Mouse (Mus musculus): ENCODE data around the gene Recql5. TPM values are rescaled to one million over a fixed set of nuclear protein-coding genes. Genes with fewer than 3 reads are reported as not detected.

Gene Recql5
- 10 to 100 TPM; 20.4 to 22.1 TPM for total RNA-seq (2021)

DNA sequence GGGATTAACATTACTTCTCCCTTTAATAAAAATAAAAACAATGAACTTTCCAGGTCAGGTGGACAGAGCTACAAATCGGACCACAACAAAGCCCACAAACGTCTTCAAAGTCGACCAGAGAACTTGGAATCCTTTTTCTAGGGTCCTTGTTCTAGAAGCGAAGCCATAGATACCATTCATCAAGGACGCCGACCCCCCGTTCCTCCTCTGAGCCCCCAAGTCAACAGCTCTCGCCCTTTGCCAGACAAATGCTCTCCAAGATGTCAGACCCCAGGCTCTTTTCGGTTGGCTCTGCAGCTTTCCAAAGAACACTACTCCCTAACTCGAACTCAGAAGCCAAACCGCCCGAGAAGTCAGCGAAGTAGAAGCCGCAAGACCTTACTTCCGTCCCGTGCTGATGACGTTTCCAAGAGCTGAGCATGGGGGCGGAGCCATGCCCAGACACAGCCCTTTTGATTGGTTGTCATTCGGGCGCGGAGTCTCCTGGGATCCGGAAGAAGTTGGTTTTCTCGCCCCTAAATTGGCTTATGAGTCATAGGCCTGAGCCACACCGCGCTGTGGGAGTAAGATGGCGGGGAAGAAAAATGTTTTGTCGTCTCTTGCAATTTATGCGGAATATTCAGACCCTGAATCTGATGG, at the start of gene Recql5, which contains the start of gene Sap30bp:
Gene Recql5, minus strand, starts transcription at position 370 of the 639 bp plus-strand sequence.
Gene Sap30bp, plus strand, starts transcription at position 175 of the 639 bp plus-strand sequence.
- DNase-seq, result peak; percentile 98
- intact Hi-C loops (cut with DNase I), result no loop called here

DNA sequence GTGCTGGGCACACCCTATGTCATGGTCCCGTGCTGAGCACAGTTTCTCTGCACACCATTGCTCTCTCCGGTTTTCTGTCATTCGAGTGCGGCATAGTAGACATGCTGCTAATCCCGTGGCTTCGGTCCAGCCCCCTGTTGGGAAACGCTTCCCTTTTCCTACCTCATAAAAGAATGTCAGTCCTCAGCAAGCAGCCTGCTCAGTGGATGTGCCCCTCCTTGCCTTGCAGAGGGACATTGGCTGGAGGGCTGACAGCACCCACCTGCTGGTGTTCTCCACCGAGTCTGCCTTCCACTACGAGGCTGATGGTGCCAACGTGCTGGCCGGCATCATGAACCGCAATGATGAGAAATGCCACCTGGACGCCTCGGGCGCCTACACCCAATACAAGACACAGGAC, 49.2 kb upstream of the Recql5 start:
- intact Hi-C loops (cut with DNase I), result no loop called here
- peak; percentile 43 for DNase-seq

DNA sequence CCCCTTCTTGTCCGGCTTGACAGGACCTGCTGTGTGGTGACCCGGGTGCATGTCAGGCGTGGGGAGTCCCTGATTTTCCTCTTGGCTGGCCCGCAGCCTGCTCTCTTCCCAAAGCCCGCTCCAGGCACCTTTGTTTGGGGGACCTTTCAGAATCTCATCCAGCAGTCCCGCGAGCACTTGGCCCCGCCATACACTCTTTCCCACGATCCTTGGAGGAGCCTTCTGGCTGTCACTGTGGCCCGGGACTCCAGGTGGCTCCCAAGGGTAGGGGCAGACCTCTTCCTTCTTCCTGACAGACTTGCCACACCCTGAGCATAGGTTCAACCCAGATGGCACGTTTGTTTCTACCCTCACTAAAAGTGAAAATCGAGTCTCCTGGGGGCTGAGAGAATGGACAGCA, 42.3 kb upstream of the Recql5 start:
- intact Hi-C loops (cut with DNase I), result no loop called here

DNA sequence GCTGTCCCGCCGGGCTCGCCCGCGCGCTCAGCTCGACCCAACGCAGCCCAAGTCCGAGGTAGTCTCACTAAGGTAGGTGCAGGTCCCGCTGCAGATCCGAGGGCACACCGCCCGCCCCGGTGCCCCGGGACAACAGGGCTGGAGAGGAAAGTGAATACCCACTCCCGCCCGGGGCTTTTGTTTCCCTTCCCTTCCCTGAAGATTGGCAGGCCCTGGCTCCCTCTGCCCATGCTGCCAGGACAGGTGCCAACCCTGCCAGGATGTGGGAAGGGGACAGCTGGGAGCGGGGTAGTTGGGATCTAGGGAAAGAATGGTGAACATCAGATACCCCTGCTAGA, 41.8 kb upstream of the Recql5 start:
- DNase-seq, result peak; percentile 61
- intact Hi-C loops (cut with DNase I), result no loop called here

More for the DNA sequence above, 42.3 kb upstream of the Recql5 start:
- no peak for DNase-seq

DNA sequence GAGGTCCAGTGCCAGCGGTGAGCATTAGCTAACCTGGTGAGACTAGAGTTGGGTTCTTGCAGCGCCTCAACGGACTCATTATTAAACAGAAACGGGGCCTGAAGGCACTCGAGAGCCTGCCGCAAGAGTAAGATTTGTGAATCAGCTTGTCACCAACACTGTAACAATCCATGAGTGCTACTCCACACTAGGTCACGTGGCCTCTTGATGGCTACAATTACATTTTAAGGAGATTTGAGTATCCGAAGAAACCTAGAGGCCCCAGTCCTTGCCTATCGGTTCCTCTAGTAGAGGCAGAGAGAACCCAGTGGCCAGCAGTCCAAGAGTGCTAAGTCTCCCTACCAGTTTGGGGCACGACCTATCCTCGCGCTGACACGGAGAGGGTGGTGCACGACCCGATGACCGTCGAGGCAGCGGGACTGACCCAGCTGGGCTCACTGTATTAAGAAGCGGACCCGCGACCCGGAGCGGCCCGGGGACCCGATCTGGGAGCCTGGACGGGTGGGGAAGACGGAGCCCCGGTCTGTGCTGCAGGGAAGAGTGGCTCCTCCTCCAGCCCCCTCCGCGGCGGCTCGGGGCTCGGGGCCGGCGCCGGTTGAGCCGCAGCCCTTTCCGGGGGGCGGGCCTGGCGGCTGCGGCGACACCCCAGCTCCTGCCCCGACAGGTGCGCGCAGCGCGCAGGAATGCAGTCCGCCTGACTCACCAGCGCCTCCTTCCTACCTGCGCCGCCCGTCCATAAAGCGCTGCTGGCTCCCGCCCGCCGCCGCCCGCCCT, 41.2 kb upstream of the Recql5 start, which contains the start of gene Itgb4:
Gene Itgb4, plus strand, starts transcription at position 401 of the 774 bp plus-strand sequence.
- intact Hi-C loops (cut with DNase I), result no loop called here

DNA sequence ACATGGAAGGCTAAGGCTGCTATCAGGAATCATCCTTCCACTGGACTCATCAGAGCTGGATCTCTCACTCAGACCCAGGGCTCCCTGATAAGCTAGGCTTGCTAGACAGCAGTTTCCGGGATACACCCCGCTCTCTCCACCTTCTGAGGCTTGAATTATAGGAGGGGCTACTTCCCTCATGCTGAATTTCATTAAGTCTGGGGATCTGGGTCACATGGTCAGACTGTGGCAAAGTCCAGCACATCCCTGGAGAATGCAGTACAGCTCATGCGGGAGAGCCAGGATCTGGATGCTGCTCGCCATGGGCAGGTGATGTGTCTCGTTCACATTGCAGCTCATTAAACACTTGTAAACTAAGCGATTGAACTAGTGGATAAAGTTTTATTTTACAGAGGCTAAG, 37.7 kb upstream of the Recql5 start:
- intact Hi-C loops (cut with DNase I), result no loop called here
- DNase-seq, result no peak

More for the DNA sequence above, 41.2 kb upstream of the Recql5 start, which contains the start of gene Itgb4:
- no peak for DNase-seq

DNA sequence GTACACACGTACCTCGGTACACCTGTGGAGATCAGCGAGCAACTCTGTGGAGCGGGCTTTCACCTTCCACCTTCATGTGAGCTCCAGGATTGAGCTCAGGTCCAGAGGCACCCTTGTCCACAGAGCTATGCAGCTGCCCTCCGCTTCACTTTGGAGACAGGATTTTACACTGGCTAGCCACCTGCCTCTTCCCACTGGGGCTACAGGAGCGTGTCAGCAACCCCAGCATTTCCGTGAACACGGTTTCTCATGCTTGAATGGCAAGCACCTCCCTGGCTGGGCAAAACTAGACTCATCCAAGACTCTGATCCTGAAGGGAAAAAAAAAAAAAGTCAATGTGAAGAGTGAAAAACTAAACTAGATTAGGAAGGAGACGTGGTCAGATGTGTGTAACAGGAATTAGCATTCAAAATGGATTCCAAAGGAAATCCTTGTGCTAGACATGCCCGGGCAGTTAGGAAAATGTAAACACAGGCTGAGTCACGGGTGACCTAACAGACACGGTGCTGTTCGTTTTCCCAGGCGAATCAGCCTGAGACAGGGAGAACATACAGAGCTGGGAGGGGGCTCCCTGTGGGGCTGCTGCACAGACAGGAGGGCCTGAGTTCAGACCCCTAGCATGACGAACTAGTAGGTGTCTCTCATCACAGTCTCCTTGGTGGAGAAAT, 36.9 kb upstream of the Recql5 start:
- DNase-seq, result no peak
- intact Hi-C loops (cut with DNase I), result no loop called here

DNA sequence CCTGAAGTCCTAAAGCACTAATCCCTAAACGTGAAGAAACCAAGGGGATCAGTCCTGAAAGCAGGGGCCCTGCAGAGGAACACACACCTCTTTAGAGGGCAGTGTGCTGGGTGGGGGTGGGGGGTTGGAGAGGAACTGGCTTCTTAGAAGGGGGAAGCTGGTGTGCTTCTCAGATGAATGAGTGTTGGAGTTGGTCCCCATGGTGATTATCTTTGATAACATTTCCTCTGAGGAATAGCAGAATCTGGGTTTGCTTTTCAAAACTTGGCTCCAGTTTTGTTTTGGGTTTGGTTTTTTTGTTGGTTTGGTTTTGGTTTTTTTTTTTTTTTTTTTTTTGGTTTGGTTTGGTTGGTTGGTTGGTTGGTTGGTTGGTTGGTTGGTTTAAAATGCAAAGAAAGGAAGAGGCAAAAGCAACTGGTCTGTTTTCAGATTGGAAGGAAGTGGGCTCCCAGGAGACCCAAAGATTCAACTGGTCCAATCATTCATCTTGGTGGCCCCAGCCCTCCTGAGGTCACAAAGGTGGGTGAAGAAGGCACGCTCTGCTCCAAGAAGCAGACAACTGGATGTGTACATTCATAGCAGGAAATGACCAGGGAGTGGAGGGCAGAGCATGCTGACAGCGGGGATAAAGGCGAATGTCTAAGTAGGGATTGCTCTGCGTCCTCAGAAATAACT, 35.6 kb upstream of the Recql5 start:
- DNase-seq, result no peak
- intact Hi-C loops (cut with DNase I), result no loop called here

DNA sequence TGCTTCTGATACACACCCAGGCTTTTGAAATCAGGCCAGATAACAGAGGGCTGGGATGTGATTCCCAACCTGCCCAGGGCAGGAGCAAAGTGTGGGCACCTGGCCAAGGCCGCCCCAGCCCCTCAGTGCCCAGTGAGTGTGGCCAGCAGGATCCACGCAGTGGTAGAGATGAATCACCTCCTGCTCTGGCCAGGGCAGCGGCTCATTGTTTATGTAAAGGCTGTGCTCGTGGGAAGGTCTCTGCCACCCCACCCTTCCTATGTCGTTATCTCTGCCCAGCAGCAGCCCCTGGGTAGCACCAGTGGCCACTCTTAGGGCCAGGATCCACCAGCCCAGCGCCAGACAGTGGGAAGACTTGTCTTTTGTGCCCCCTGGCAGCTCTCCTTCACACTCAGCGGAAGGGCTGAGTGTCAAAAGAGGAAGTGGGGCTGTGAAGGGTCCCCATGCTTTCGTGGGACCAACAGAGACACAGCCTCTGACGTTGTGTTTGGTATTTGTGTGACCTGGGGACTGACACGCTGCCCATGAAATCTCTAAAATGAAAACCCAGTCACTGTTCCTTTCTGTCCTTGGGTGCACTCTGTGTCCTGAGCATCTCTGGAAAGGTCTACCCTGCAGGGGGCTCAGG, 31.8 kb upstream of the Recql5 start:
- intact Hi-C loops (cut with DNase I), result no loop called here
- DNase-seq, result no peak

DNA sequence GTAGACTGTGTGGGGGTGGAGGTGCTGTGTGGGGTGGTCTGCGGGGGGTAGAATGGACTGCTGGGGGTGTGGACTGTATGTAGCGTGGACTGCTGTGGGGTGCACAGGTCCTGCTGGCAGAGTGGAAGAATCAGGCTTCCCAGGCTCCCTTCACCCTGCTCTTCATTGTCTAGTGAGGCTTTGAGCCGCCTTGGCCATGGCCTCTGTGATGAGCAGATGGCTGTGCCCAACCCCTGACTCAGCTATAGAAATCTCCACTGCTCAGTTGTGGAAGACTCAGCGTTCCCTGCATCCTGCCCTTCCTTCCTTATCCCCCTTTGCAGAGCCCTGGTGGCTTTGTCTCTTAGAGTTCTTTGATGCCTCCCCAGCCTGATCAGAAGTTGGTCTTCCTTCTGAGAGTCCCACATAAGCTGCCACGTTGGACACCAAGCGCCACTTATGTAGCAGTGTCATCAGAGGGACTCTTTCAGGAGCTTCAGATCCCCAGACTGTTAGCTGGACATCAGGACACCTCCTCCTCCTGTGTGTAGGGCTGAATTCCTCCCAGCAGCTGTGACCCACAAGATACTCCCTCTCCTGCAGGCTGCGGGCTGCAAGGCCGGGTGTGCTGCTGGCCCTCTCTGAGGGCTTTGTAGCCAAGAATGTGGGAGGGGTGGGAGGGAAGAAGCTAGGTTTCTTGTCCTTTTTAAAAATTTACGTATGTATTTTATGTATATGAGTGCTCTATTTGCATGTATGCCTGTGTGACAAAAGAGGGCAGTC, 29.6 kb upstream of the Recql5 start:
- intact Hi-C loops (cut with DNase I), result no loop called here
- DNase-seq, result no peak

DNA sequence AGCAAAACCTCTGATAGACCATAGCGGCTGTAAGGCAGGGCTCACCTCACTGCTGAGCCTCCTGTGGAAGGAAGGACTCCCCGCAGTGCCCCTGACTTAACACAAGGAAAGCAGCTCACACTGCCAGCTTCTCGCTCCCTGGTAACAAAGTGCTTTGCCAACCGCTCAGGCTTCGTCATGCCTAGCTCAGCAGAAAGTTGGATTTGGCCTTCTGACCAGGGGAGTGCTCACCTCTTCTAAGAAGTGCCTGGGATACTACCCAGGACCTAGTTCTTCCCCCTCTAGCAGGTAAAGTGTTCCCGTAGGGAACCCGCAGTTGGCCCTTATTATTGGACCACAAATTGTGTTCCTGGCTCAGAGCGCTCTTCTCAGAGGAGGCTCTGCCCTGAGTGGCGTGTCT, 25.7 kb upstream of the Recql5 start:
- intact Hi-C loops (cut with DNase I), result no loop called here
- no peak for DNase-seq

DNA sequence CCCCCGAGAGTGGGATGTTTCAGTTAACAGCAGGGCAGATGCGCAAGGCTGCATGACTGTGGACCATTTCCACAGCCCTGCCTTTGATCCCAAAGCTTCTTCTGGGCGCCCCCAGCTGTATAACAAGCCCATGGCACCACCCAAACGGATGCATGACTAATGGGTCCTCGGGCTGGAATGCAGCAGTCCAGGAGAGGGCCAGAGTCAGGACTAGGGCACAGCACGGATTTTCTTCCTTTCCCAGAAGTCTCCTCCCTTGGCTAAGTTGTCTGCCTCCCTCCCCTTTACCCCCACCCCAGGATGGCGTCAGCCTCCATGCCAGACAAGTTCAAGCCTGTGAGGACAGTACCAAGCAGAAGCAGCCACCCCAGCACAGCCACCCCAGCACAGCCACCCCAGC, 24.7 kb upstream of the Recql5 start:
- intact Hi-C loops (cut with DNase I), result no loop called here
- DNase-seq, result no peak

DNA sequence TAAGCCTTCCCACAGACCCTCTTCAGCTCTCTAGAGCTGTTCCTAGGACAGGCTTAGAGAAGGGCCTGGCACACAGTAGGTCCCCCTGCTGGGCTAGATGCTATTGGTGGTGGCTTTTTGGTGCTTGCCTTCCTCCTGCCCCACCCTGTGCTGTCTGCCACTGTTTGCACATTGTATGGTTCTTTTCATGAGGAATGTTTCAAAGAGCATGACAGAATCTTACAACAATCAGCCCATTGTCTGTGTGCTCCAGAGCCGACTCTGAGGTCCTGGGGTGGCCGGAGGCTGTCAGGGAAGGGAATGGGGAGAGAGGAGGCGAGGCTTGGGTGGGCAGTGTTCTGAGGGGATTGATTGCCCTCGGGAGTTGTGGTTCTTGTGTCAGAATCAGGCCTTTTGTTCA, 23.2 kb upstream of the Recql5 start:
- DNase-seq, result peak; percentile 35
- intact Hi-C loops (cut with DNase I), result no loop called here

DNA sequence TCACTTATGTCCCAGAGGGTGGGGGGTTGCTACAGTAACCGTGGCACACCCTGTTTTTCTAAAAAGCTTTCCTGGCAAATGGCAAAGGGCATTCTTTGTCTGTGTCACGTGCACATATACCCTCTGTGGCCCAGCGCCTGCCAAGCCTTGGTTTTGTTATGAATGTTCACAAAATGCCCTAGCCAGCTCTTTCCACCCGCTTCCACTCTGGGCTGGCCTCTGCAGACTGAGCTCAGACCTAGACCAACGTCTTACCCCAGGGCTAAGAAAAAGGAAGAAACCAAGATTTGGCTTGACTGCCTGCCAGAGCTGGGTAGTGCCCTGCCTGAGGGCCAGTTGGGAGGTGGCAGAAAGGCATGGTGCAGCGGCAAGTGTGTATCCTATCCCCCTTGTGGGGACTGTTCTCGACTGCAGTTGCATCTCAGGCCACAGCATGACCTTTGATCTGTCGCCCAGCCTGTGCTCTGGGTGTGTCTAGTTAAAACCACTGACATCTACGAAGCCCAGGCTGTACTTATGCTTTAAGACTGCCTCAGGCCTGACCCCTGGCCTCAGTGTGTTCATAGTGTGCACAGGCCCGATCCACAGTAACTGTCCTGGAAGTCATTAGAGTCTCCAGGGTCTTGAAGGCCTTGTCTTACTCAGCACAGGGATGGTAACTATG, 22.1 kb upstream of the Recql5 start:
- peak; percentile 45 for DNase-seq
- intact Hi-C loops (cut with DNase I), result no loop called here

DNA sequence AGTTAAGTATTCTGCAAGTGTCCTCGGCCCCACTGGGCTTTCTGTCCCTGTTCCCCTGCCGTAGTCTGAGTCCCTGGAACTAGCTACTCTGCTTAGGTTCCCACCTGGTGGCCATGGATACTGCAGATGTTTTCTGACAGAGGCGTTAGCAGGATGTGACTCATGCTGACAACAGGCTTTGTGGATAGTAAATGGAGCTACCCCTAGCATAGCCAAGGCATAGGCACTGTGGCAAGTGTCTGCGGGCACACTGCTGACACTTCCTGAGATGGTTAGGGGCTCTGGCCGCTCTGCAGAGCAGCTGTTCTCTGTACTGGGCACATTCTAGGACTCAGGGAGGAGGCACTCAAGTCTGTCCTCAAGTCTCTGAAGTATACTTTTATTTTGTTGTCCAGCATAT, 21.4 kb upstream of the Recql5 start:
- intact Hi-C loops (cut with DNase I), result no loop called here
- no peak for DNase-seq

DNA sequence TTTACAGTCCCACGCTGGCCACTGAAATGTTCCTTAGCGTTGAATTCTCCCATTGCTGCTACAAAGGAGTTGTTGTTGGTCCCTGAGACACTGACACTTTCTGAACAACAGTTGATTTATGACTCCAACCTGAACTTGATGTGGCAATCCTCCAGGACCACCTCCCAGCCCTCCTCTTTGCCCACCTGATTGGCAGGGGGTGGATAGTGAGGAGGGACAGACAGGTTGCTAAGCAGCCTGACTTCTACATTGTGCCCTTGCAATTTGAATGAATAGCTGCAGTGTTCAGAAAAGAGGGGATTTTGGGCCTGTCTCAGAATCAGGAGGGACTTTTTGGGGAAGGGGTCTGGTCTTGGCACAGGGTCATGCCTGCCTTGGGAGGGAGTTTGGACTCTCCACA, 17.4 kb upstream of the Recql5 start:
- no peak for DNase-seq
- intact Hi-C loops (cut with DNase I), result no loop called here

DNA sequence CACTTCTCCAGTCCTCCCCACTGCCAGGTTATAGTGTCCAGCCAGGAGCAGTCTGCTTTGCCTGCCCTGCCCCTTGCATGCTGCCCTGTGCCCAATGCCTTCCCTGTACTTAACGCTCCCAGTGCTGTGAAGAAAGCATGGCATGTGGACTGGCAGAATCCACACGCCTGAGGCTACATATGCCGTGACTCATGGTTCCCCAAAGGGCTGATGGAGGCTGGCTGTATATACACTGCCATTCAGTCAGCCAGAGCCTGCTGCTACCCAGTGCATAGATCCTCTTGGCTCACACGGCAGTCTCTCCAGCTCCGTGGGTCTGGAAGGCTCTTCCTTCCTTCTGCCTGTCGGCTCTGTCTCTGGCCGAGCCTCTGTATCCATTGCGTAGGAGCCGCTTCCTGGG, 15.0 kb upstream of the Recql5 start:
- intact Hi-C loops (cut with DNase I), result no loop called here
- DNase-seq, result no peak

DNA sequence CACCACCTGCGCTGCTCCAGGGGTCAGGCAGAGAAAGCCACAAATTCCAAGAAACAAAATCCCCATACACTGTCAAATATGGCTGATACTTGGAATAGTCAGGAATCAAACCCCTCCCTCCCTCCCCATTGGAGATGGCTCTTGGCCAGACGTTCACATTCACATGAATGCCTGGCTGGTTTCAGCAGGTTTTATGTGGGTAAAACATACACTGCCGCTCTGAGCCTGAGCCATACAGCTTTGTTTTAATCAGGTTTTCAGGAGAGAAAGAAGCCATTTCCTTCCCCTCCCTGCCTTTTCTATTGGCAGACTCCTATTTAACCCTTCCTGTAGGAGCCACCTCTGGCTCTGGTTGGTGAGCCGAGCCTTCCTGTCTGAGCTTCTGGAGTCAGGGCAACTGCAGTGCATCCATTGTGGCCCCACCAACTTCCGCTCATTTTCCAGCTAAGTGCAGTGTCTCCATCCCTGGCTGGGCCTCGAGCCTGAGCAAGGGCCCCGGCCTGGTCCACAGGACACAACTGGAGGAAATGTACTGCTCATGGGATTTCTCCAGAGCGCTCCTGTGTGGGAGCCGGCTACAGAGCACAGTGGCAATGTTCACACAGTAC, 13.0 kb upstream of the Recql5 start:
- no peak for DNase-seq
- intact Hi-C loops (cut with DNase I), result no loop called here

DNA sequence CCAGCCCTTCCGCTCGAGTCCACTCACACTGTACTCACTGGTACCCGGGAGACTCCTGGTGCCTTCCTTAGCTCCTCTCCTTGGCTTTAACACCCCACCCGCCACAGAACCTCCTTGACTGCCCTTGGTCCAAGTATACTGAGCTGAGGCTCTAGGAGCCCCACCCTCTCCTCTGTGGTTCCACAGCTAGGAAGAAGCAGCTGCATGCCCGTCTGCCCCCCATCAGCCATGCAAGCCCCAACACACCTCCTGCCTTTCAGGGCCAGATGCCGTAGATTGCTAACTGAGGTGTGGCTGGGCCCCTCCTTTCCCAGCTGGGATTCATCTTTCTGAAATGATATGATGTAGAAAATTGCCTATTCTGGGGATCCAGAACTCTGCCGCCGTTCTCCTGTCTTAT, 12.0 kb upstream of the Recql5 start:
- intact Hi-C loops (cut with DNase I), result no loop called here
- DNase-seq, result no peak
